Mouse (Mus musculus) left cerebral cortex, postnatal 10 days (tissue): ENCODE data around the gene Pdzd9. TPM values are rescaled to one million over a fixed set of nuclear protein-coding genes. Genes with fewer than 3 reads are reported as not detected.
"Not testable (repeated sequence)": the region's sequence is repeated elsewhere in the genome, so short reads cannot be mapped to it uniquely, and the experiment has no call there.

Experiments used
- DNase-seq, 2 experiments: peaks; one replicate each; pipeline ENCODE4 v3.0.0; 2021 to 2022; ENCODE audit warnings: low spot score in 2 of 2, mixed read lengths in 1 of 2; ENCODE audit errors: extremely low spot score in 1 of 2
- intact Hi-C: fragments of 180-260 bp; cut with DNase I; formaldehyde crosslinking; loops from one replicate; pipeline ENCODE4 v1.15.1; 2025
- total RNA-seq, 2 experiments: library from RNA; stranded (reverse); gene quantifications; 2 replicates each; pipeline ENCODE4 v1.2.3; 2021

Pdzd9 gene
- not detected for total RNA-seq

DNA sequence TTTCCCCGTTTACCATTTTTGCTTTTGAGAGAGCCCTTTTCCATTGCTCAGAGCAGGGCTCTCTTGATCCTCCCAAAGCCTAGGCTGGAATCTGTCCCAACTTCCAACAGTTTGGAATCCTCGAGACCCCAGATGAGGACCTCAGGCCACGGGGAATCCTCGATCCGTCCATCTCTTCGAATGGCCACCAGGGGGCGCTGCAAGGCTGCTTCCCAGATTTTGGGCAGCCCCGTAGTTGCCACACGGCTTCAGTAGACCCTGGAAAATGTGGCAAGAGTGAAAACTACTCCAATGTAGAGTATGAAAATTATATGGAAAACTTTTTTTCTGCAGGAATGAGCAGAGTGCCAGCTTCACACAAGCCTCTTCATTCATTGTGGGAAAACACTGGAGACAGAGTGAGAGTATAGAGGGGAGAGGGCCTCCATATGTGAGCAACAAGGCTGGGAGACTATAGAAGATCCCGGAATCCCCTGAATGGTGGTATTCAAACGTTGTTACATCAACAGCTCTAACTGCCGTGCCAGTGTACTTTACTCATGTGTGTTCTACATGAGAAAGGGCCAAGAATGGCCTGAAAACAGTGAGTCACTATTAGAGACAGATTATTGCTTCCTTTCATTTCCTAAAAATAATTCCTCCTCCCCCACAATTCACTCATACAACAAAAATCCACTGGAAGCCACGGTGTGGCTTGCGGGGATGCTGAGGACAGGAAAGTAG lies at the start of gene Pdzd9:
Gene Pdzd9, minus strand, starts transcription at position 191 of the 723 bp plus-strand sequence.
- intact Hi-C loops = loop anchor here (1.0 to 10.0 kb wide), 3 partner anchors 85 to 244 kb away; partner anchors contain the start of gene Polr3e
- DNase-seq = peak; percentile 69 to 72

DNA sequence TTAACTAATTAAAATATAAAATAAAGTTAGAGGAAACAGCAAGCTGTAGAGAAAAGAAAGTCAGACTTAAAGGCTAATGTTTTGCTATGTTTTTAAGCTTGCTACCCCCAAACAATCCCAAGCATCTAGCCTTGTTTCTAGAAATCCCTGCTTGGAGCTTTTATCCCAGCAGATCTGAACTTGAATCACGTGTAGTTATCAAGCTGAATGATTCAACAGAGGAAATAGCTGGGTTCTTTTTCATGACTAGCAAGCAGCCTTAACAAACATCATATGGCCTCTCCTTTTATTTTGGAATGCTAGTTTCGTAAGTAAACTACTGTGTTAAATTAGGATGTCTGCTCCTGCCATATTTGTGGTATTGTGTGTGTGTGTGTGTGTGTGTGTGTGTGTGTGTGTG lies 47.1 kb upstream of the Pdzd9 start:
- no peak for DNase-seq
- intact Hi-C loops = no loop called here

DNA sequence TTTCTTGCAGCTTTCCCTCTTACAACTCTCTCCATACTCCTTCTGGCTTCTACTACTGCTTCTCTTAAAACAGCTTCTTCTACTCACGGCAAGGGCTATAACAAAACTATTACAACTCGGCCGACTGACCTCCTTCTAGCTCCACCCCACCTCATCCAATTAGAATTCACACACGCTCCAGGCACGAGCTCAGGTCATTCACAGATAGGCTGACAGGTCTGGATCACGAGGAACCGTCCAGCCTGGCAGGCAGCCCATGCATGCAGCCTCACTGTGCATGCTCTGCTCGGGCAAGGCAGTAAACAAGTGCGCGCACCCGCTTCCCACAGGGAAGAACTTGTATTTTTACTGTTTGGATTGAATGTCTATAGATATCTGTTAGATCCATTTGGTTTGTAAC lies 43.8 kb upstream of the Pdzd9 start:
- intact Hi-C loops, DNase-seq: not testable (repeated sequence)

DNA sequence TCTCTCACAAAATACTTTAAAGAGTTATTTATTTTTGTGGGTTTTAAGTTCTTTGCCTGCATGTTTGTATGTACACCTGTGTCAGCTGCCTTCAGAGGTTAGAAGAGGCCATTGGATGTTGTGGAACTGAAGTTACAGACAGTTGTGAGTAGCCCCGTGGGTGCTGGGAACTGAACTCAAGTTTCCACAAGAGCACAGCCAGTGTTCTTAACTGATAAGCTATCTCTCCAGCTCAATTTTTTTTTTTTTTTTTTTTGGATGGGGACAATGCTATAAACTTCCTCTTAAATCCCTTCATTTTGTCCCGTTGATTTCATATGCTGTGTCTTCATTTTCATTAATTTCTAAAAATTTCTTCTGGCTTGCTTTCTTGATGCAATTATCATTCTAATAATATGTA lies 43.1 kb upstream of the Pdzd9 start:
- intact Hi-C loops = no loop called here
- no peak for DNase-seq

- intact Hi-C loops = no loop called here
- DNase-seq = no peak
Measured at GRCm38 (mm10) chr7:120712071-120712470, 41.9 kb upstream of the Pdzd9 start.

GRCm38 (mm10) chr7:120703888-120704287 lies 33.7 kb upstream of the Pdzd9 start:
- intact Hi-C loops = no loop called here
- DNase-seq = no peak

DNA sequence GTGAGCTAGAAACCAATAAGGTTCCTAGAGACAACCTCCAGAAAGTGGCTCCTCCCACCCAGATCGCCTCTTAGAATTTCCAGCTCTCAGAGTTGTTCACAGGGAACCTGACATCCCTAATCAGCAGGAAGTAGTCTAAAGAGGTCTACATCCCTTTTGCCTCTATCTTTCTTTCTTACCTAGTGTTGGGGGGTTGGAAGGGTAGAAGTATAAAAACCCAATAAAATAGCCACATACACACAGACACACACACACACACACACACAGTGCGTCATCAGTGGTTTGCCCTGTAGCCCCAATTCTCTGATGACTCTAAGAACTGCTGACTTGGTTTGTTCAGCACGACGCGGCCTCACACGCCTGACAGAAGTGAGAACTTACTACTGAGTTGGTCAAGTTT lies 29.4 kb upstream of the Pdzd9 start:
- intact Hi-C loops = no loop called here
- no peak for DNase-seq

DNA sequence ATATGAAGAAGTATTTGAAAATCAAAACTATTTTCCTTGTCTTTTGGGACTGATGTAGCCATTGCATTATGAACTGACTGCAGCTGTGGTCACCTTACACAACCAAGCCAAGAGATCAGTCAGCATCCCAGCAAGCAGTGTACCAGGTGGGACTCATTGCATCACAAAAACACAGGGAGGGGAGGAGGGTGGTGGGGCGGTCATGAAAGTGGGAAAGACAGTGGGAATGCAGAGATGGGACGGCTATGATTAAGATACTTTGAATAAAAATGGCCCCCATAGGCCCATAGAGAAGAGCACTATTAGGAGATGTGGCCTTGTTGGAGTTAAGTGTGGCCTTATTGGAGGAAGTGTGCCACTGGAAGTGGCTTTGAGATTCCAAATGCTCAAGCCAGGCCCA lies 26.2 kb upstream of the Pdzd9 start:
- intact Hi-C loops = no loop called here
- DNase-seq = no peak

DNA sequence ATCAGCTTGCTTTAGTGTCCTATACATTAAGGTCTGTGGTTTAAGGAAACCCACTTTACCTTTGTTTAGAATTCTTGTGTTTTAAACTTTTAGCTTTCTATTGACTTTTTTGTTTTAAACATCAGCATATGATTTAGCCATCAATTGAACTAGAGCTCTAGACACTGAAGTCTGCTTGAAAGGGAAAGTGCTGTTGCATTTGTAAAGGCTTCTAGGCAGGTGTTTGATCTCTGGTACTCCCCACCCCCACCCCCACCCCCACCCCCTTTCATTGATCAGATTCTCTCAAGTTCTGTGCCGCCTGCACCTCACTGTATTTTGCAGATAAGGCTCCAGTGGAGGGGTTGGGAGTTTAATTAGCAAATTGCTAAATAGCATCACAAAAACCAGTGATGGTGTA lies 25.5 kb upstream of the Pdzd9 start:
- DNase-seq = no peak
- intact Hi-C loops = no loop called here

GRCm38 (mm10) chr7:120695196-120695595 lies 25.1 kb upstream of the Pdzd9 start:
- intact Hi-C loops = no loop called here

GRCm38 (mm10) chr7:120693831-120694375 lies 23.8 kb upstream of the Pdzd9 start:
- intact Hi-C loops = no loop called here
- no peak for DNase-seq

More at GRCm38 (mm10) chr7:120695196-120695595, 25.1 kb upstream of the Pdzd9 start:
- no peak for DNase-seq

DNA sequence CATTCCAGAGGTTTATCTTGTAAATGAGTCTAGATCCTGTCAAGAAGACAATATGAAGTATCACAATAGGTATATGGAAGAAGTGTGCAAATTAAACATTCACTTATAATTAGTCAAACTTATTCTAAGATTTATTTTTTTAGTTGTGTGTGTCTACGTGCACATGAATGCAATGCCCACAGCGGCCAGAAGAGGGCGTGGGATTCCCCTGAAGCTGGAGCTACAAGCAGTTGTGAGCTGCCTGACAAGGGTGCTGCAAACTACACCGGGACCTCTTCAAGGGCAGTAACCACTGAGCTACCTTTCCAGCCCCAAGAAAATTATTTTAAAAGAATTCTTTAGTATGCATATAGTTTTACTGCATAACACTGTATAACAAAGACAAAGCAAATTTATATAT lies 20.5 kb upstream of the Pdzd9 start:
- no peak for DNase-seq
- intact Hi-C loops = no loop called here

DNA sequence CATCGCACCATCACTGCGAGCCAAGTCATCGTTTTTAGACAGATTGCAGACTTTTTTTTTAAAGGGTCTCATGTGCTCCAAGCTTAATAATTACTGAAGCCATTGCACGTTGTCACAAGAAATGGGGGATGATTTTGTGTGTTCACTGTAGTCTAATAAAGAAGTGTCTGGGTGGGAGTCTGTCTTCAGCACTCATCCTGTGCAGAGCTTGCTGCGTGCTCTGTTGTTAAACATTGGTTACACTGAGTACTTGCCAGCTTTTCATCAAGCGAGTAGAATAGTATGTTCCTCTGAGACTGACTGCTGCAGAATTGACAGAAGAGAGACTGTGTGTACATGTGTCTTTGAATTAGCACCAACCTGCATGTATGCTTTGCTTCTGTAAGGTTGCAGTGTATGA lies 15.1 kb upstream of the Pdzd9 start:
- intact Hi-C loops = no loop called here
- no peak for DNase-seq

- intact Hi-C loops = no loop called here
- no peak for DNase-seq
Measured at GRCm38 (mm10) chr7:120684731-120685161, 14.6 kb upstream of the Pdzd9 start.

- no peak for DNase-seq
- intact Hi-C loops = no loop called here
Measured at GRCm38 (mm10) chr7:120682002-120682401, 11.9 kb upstream of the Pdzd9 start.

- no peak for DNase-seq
- intact Hi-C loops = loop anchor here (5.0 to 10.0 kb wide), 2 partner anchors 43 to 236 kb away; partner anchors contain the start of gene Polr3e
Measured at GRCm38 (mm10) chr7:120679023-120679422, 8.9 kb upstream of the Pdzd9 start.

- intact Hi-C loops = loop anchor here (5.0 to 10.0 kb wide), 2 partner anchors 44 to 237 kb away; partner anchors contain the start of gene Polr3e
- peak in 1 of 2 experiments; percentile 70 for DNase-seq
Measured at GRCm38 (mm10) chr7:120677764-120678531, 7.8 kb upstream of the Pdzd9 start.

GRCm38 (mm10) chr7:120677001-120677643 lies 7.0 kb upstream of the Pdzd9 start, which contains the start of gene Mosmo:
Mosmo (plus strand) TSS chr7:120677618.
- intact Hi-C loops = loop anchor here (5.0 to 10.0 kb wide), 2 partner anchors 45 to 238 kb away; partner anchors contain the start of gene Polr3e
- DNase-seq = peak in 1 of 2 experiments; percentile 86

GRCm38 (mm10) chr7:120671271-120671670 lies 1.1 kb upstream of the Pdzd9 start:
- intact Hi-C loops = loop anchor here (2.0 to 10.0 kb wide), 2 partner anchors 152 to 244 kb away; partner anchors contain the start of gene Polr3e
- DNase-seq = no peak
